Mouse (Mus musculus) testis, adult 2 months (tissue): Measurements from ENCODE around the gene Olfr287.

Experiments
- CTCF ChIP-seq: fragments of 200-500 bp; IDR thresholded peaks from 2 replicates; pipeline ENCODE4 v1.5.1; 2012; ENCODE audit warnings: low read depth, mild to moderate bottlenecking, inconsistent platforms, low read length, moderate library complexity; ENCODE audit not compliant: control insufficient read depth, insufficient read depth, insufficient replicate concordance
- POLR2A ChIP-seq: fragments of 200-500 bp; IDR thresholded peaks from 2 replicates; pipeline ENCODE4 v1.6.1; 2012; ENCODE audit warnings: low read depth, mild to moderate bottlenecking, inconsistent platforms, low read length, moderate library complexity; ENCODE audit not compliant: control insufficient read depth

GRCm38 (mm10) chr15:98234350-98234749 lies 13.5 kb upstream of the Olfr287 start, which contains the start of gene Olfr286:
- TF ChIP-seq POLR2A (no peak), CTCF (no peak)
